Mouse (Mus musculus) myocyte (in vitro differentiated cells): ENCODE measurements around the gene Pcbp3. TPM values are rescaled to one million over a fixed set of nuclear protein-coding genes. Genes with fewer than 3 reads are reported as not detected.

Experiments used
- H3K27me3 ChIP-seq: one replicate; pipeline ENCODE4 v1.6.1; 2011; ENCODE audit not compliant: control insufficient read depth, insufficient read depth, insufficient read length
- H3K36me3 ChIP-seq: one replicate; pipeline ENCODE4 v1.6.1; 2011; ENCODE audit not compliant: control insufficient read depth, insufficient read depth
- H3K4me2 ChIP-seq: one replicate; pipeline ENCODE4 v1.6.1; 2011; ENCODE audit warnings: low read depth, control low read depth
- H3K4me3 ChIP-seq: one replicate; pipeline ENCODE4 v1.5.1; 2011; ENCODE audit warnings: mild to moderate bottlenecking, control low read depth, moderate library complexity
- H3K79me2 ChIP-seq: one replicate; pipeline ENCODE4 v1.6.1; 2011; ENCODE audit not compliant: control insufficient read depth, insufficient read depth
- H3ac ChIP-seq: one replicate; pipeline ENCODE4 v1.6.1; 2011; ENCODE audit not compliant: control insufficient read depth, insufficient read length
- CEBPB ChIP-seq: IDR thresholded peaks from 2 replicates; pipeline ENCODE4 v1.6.1; 2011; ENCODE audit warnings: mild to moderate bottlenecking, moderate library complexity; ENCODE audit not compliant: poor library complexity, insufficient read depth, severe bottlenecking
- E2F4 ChIP-seq: IDR thresholded peaks from one replicate; pipeline ENCODE4 v1.6.1; 2011; ENCODE audit warnings: mild to moderate bottlenecking, control low read depth, moderate library complexity; ENCODE audit not compliant: insufficient read depth
- MAX ChIP-seq: IDR thresholded peaks from one replicate; pipeline ENCODE4 v1.6.1; 2011; ENCODE audit warnings: low read depth, mild to moderate bottlenecking, control low read depth
- MYOD1 ChIP-seq, 3 experiments: IDR thresholded peaks; one replicate each; pipeline ENCODE4 v1.6.1; 2011; ENCODE audit warnings: control low read depth in 2 of 3, low read depth in 2 of 3, mild to moderate bottlenecking in 2 of 3, moderate library complexity in 1 of 3; ENCODE audit not compliant: insufficient read length in 2 of 3, control insufficient read depth in 1 of 3
- MYOG ChIP-seq, 3 experiments: IDR thresholded peaks; one replicate each; pipeline ENCODE4 v1.6.1; 2011; ENCODE audit warnings: control low read depth in 2 of 3, low read depth in 2 of 3, mild to moderate bottlenecking in 2 of 3; ENCODE audit not compliant: insufficient read length in 2 of 3, control insufficient read depth in 1 of 3, insufficient read depth in 1 of 3
- POLR2A ChIP-seq: IDR thresholded peaks from one replicate; pipeline ENCODE4 v1.6.1; 2011; ENCODE audit warnings: low read depth, mild to moderate bottlenecking, control low read depth, moderate library complexity; ENCODE audit not compliant: insufficient read length
- POLR2AphosphoS2 ChIP-seq: IDR thresholded peaks from one replicate; pipeline ENCODE4 v1.6.1; 2011; ENCODE audit warnings: low read depth, control low read depth; ENCODE audit not compliant: insufficient read length
- REST ChIP-seq: IDR thresholded peaks from one replicate; pipeline ENCODE4 v1.6.1; 2011; ENCODE audit warnings: mild to moderate bottlenecking, control low read depth, moderate library complexity; ENCODE audit not compliant: insufficient read depth, insufficient read length
- SRF ChIP-seq: IDR thresholded peaks from one replicate; pipeline ENCODE4 v1.6.1; 2011; ENCODE audit warnings: low read depth; ENCODE audit not compliant: control insufficient read depth, insufficient read length
- TCF12 ChIP-seq: IDR thresholded peaks from one replicate; pipeline ENCODE4 v1.6.1; 2011; ENCODE audit warnings: mild to moderate bottlenecking, control low read depth; ENCODE audit not compliant: poor library complexity, insufficient read depth, severe bottlenecking
- TCF3 ChIP-seq: IDR thresholded peaks from one replicate; pipeline ENCODE4 v1.6.1; 2011; ENCODE audit warnings: low read depth, control low read depth; ENCODE audit not compliant: insufficient read length
- USF1 ChIP-seq: IDR thresholded peaks from one replicate; pipeline ENCODE4 v1.6.1; 2011; ENCODE audit warnings: low read depth, mild to moderate bottlenecking, control low read depth, moderate library complexity
- polyA plus RNA-seq: library from polyadenylated mRNA; unstranded; fragments of >200 nt; fragmentation: generic; extraction: Trizol; gene quantifications from one replicate; pipeline ENCODE4 v1.2.1, GENCODE M21; 2012; ENCODE audit warnings: missing spikeins

The Pcbp3 gene
- polyA plus RNA-seq, 1 experiment, result 10.0 TPM

DNA sequence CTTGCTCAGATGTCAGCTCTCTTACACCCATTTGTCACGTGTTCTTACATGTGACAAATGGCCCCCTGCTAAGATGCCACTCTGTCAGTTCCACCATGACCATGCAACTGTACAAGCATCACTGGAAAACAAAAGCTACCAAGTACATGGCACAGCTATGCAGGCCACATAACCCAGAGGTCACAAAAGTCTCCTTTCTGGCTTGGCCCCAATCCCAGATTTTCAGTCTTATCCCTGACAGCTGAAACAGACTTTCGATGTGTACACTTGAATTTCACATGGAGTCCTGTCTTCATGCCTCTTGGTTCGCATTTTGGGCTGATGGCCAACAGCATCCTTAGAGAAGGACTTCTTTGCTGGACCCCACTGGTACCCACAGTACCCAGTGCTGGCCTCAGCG is 116.8 kb downstream of the Pcbp3 start:
- H3K4me3 ChIP-seq, result no peak overlapping the region
- no peak overlapping the region for H3ac ChIP-seq
- TF ChIP-seq TCF3 (no peak), MAX (no peak), SRF (no peak), POLR2AphosphoS2 (no peak), USF1 (no peak)
- no peaks in the 10 kb centered on the region for H3K27me3 ChIP-seq
- no peaks in the 10 kb centered on the region for H3K36me3 ChIP-seq
- no peaks in the 10 kb centered on the region for H3K79me2 ChIP-seq
- no peak overlapping the region for H3K4me2 ChIP-seq

DNA sequence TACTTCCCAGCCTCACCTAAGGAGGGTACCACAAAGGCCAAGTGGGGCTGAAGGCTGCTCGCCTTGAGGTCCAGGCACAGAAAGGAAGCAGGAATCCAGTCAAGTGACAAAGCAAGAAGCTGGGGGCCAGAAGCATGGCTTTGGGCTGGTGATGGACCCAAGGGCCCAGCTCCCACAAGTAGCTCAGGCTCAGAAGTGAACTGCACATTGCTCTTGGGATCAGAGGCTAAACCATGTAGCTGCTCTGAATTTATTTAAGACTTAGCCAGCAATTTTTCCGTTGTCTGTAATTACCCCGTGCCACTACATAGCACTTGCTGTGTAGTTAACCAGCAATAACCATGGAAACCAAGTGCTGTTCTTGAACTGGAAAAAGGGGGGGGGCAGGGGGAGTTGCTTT is 117.3 kb downstream of the Pcbp3 start:
- H3K36me3 ChIP-seq, result no peaks in the 10 kb centered on the region
- no peak overlapping the region for H3K4me2 ChIP-seq
- no peaks in the 10 kb centered on the region for H3K79me2 ChIP-seq
- H3K4me3 ChIP-seq, result no peak overlapping the region
- H3K27me3 ChIP-seq, result no peaks in the 10 kb centered on the region
- TF ChIP-seq SRF, result no peak
- no peak overlapping the region for H3ac ChIP-seq

- no peak overlapping the region for H3ac ChIP-seq
- TF ChIP-seq MAX (no peak), SRF (no peak), MYOD1 (IDR thresholded peaks at IDR 0.05; ENCODE audit: control insufficient read depth in 1 of 3, insufficient read length in 2 of 3, low read depth in 2 of 3) (no peak), E2F4 (no peak), MYOG (IDR thresholded peaks at IDR 0.05; ENCODE audit: control insufficient read depth in 1 of 3, insufficient read depth in 1 of 3, insufficient read length in 2 of 3, low read depth in 2 of 3) (no peak), POLR2A (no peak), TCF3 (no peak), REST (no peak), POLR2AphosphoS2 (no peak), USF1 (no peak), CEBPB (no peak), TCF12 (no peak)
- H3K4me3 ChIP-seq, result no peak overlapping the region
- H3K79me2 ChIP-seq, result no peaks in the 10 kb centered on the region
- H3K27me3 ChIP-seq, result no peaks in the 10 kb centered on the region
- no peaks in the 10 kb centered on the region for H3K36me3 ChIP-seq
- H3K4me2 ChIP-seq, result no peak overlapping the region
Measured at GRCm38 (mm10) chr10:76842087-76842486, 119.6 kb downstream of the Pcbp3 start.

GRCm38 (mm10) chr10:76841220-76841619 is 120.5 kb downstream of the Pcbp3 start:
- no peaks in the 10 kb centered on the region for H3K79me2 ChIP-seq
- TF ChIP-seq MYOG (IDR thresholded peaks at IDR 0.05; ENCODE audit: control insufficient read depth in 1 of 3, insufficient read depth in 1 of 3, insufficient read length in 2 of 3, low read depth in 2 of 3), result no peak
- no peak for TF ChIP-seq MAX
- no peak for TF ChIP-seq USF1
- TF ChIP-seq REST, result no peak
- no peak for TF ChIP-seq TCF3
- no peak for TF ChIP-seq CEBPB
- TF ChIP-seq E2F4, result no peak
- no peak for TF ChIP-seq POLR2AphosphoS2
- no peak for TF ChIP-seq TCF12
- no peaks in the 10 kb centered on the region for H3K36me3 ChIP-seq
- no peaks in the 10 kb centered on the region for H3K27me3 ChIP-seq
- no peak overlapping the region for H3ac ChIP-seq
- no peak overlapping the region for H3K4me2 ChIP-seq
- H3K4me3 ChIP-seq, result no peak overlapping the region

DNA sequence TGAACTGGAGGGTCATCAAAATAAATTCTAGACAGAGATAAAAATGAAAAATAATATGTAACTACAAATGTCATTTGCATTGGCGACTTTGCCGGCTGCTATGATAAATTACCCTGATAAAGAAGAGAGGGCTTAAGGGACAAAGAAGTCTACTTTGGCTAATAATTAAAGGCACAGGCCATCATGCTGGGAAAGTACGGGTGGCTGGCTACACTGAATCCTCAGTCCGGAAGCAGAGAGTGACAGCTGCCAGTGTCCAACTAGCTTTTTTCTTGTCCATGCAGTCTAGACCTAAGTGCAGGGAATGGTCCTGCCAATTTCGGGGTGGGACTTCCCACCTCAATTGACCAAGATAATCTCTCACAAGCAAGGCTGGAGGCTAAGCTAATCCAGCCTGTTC is 121.1 kb downstream of the Pcbp3 start:
- no peaks in the 10 kb centered on the region for H3K36me3 ChIP-seq
- no peaks in the 10 kb centered on the region for H3K79me2 ChIP-seq
- TF ChIP-seq MYOG (IDR thresholded peaks at IDR 0.05; ENCODE audit: control insufficient read depth in 1 of 3, insufficient read depth in 1 of 3, insufficient read length in 2 of 3, low read depth in 2 of 3) (no peak), CEBPB (no peak), TCF12 (no peak), SRF (no peak), MYOD1 (IDR thresholded peaks at IDR 0.05; ENCODE audit: control insufficient read depth in 1 of 3, insufficient read length in 2 of 3, low read depth in 2 of 3) (no peak), REST (no peak), POLR2A (no peak)
- no peak overlapping the region for H3K4me2 ChIP-seq
- no peaks in the 10 kb centered on the region for H3K27me3 ChIP-seq
- no peak overlapping the region for H3K4me3 ChIP-seq
- no peak overlapping the region for H3ac ChIP-seq
